Mouse (Mus musculus): ENCODE data around the gene Ptprr.

The Ptprr gene

DNA sequence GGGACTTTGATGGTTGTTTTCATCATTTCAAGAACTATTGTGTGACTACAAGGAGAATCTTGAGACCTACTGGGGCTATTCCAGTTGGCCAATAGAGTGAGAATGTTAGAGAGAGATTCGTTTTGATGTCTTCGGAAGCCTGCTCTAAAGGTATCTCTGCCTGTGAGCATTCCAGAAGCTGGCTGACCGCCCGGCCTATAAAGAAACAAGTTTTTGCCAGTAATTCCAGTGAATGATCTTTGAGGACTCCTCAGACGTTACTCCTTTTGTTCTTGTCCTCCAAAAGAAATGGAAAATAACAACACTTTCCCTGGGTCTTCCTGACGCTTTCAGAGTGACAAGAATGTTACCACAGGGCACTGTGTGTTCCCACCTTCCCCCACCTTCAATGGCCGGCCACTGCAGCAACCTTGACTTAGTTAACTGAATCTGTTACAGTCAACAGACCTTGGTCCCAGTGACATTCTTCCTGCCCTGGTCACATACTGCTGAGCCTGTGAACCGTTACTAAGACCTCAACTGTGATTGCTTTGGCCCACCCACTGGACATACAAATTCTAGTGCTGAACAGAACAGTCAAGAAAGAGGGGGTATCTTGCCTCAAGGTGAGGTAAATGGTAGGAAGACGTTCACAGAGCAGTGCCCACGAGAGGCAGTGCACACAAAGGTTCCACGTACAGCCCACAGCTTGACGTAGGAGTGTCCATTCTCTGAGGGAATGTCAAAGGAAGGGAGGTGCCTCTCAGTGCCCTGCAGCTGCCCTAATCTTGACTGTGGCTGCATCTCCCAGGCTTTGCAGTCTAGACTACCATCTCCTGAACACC lies 252.8 kb downstream of the Ptprr start:
- DNase-seq, result no peak

DNA sequence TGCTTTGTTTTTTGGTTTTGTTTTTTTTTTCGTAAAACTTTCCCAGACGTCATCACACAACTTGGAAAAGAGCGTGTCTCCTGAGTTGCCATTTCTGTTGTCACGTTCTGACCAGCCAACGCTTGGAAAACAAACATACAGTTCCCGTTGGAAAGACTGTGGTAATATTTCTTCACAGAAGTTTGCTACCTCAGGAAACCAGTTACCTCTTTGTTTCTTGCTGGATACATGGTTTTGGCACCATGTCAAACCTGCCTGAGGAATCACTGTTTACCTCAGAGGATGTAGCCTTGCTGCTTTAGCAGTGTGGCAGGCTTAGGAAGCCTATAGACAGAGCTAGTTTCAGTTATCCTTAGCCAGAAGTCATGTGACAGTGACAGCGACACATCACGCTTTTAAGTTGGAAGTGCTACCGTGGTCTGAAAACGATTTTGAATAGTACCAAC lies 253.5 kb downstream of the Ptprr start:
- DNase-seq, result no peak

DNA sequence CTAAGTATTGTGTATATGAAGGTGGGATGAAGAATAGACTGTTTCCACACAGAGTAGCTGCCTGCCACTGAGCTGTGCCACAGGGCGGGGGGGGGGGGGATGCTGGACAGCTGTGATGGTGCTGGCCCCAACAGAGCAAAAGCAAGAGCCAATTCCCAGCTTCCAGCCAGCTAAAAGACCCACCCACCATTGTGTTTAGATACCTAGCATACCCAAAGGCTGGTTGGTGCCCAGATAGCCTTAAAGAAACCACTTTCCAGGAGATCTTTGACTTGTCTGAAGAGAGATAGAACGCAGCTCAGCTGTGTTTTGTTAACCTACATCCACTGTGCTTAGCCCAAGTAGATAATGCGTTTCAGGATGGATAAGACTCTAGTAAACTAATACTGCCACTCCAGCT lies 254.1 kb downstream of the Ptprr start:
- no peak for DNase-seq

DNA sequence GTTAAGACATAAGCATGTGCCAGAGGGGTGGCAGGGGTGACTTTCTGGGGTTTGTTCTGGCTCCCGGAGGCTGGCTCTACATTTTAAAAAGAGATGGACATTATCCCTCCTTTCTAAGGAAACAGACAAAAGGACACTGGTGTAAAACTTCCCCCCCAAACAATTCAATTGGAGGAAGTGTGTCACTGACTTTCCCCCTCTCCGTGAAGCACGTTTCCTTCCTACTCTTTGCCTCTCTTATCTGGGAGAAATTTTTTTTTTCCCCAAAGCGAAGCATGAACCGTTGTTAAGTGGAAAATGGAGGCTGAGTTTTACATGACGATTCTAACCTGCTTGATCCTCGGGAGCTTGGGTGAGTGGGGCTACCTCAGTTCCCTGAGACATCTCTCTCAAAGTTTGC lies 257.3 kb downstream of the Ptprr start, which contains the start of gene Ptprb:
Gene Ptprb (plus strand): TSS at position 244 of the 400 bp plus-strand sequence.
- DNase-seq, result no peak

DNA sequence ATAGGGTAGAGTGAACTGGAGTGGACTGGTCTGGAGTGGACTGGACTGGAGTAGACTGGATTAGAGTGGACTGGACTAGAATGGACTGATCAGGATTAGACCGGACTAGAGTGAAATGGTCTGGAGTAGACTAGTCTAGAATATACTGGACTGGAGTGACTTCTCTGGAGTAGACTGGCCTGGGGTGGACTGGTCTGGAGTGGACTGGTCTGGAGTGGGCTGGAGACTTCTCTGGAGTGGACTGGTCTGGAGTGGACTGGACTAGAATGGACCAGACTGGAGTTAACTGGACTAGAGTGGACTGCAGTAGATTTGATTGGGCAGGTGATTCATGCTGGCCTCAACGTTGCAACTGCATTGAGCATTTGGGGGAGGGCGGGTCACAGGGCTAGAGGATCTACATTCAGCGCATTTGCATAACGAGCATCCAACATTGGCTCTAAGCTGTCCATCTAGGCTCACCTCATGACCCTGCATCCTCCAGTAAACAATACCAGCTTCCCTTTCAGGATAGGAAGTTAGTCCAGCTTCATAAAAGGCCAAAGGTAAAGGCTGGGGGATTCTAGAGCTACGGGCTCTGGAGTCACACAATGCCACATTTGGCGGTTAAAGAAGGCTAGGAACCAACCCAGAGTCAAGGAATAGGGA lies 268.8 kb downstream of the Ptprr start:
- no peak for DNase-seq

DNA sequence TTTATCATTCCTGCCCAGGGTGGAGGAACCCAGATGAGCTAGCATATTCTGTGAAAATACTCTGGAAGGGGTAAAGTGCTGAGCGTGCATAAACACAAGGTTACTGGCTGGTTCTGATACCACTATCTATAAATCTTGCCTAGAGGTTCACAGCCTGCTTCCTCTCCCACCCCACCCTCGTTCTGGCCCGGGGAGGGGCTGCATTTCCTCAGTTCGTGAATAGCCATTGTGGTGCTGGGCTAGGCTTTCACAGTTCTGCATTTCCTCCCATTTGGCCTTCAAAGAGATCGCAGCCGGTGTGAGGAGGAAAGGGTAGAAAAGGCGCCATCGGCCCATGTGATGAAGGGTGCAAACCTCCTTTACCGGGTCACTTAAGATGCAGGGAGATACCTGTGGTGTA lies 270.1 kb downstream of the Ptprr start:
- DNase-seq, result no peak

DNA sequence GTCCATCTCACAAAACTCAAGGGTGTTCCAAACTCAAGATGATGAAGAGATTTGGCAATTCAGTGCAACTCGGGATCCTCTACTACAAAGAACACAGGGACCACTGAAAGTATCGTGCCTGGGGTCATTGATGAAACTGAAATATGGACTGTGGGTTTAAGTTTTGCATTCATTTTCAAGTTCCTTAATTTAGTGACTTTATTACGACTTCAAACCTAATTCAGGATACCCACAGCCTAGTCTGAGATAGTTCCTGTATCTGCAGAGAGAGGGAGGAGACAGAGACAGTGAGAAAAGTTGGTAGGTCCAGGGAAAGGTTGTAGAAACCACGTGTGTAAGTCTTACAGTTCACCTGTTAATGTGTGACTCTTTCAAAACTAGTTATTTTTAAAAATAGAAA lies 272.5 kb downstream of the Ptprr start:
- no peak for DNase-seq

DNA sequence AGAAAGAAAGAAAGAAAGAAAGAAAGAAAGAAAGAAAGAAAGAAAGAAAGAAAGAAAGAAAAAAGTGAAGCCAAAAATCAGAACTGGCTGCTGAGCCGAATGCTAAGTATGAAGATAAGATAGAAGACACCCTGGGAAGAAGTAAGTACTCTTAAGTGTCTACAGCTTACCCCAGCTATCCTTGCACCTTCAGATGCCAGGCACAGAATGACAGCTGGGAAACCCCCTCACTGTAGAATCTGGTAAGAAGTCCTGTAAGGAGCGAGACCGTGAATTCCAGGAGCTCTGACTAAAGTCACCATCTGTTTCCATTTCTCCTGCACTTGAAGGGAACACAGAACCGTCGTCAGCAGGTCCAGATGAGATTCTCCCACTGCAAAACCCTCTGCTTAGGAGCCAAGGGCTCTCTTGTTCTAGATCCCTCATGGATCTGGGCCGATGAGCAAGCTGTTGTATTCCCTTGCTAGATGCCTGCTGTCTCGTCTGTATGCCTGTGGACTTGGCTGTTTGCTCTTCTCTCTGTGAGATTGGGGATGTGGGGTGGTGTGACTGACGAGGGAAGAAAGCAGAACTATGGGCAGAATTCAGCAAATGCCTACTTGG lies 273.2 kb downstream of the Ptprr start:
- peak; percentile 32 for DNase-seq

DNA sequence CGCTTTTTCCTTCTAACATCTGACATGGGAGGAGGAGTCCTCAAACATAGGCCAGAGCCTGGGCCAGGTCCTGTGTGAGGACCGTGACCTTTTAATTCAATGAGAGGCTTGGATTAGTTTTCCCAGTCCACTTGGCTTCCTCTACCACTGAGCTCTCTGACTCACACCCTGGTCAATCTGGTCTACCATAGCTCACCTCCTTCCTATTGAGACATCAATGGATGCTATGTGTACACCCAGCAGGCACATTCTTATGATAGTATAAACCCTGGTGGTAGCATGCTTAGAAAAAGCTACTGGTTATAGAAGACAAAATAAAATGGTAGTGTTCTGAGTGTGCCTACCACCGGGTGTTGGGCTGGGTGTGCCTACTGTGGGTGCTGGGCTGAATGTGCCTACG lies 278.4 kb downstream of the Ptprr start:
- DNase-seq, result no peak

DNA sequence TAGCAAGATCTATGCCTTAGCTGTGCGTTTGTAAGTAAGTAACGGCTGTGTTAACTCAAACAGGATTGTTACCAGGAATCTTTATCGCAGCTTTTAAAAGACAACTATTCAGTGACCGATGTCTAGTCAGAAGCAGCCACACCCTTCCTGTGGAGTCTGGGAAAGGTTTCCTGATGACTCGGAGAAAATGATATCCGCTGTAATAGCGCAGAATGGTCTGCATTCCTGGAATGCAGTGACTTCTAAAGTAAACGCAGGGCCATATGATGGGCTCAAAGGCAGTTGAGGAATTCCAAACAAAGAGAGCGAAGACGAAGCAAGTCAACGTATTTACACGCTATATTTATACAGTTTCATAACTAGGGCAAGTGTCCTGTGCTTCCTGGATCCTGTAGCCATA lies 279.8 kb downstream of the Ptprr start:
- no peak for DNase-seq

DNA sequence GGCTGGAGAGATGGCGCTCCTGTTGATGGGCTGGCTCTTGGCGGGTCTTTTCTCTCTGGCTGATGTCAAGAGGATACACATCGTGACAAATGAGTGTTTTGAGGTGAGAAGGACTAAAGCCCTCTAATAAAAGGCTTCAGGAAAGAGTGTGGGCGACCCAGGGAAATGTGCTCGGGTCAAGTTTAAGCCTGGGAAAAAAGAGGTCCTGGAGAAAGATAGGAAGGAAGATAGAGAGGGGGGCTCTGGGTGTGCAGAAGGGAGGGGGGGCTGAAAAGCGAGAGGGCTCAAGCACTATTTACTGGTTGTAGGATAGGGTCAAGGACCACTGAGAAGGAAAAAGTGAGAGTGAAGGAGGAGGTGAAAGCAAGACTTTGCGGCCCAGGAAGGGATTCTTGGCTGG lies 282.8 kb downstream of the Ptprr start:
- DNase-seq, result no peak

DNA sequence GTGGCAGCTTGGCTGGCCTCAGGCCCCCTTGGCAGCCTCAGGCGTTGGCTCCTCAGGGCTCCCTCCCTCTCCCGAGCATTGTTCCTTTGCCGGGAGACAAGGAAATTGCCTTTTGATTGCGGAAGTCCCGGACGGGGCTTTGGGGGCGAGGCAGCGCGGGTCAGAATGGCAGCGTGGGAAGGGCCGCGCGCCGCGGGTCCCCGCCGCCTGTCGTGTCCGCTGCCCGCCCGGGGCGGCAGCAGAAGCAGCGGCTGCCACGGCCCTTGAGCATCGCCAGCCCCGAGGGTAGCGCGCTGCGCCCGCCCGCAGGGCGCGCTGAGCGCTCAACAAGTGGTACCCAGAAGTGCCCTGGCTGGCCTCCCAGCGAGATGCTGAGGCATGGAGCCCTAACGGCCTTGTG lies 283.2 kb downstream of the Ptprr start:
- DNase-seq, result no peak

DNA sequence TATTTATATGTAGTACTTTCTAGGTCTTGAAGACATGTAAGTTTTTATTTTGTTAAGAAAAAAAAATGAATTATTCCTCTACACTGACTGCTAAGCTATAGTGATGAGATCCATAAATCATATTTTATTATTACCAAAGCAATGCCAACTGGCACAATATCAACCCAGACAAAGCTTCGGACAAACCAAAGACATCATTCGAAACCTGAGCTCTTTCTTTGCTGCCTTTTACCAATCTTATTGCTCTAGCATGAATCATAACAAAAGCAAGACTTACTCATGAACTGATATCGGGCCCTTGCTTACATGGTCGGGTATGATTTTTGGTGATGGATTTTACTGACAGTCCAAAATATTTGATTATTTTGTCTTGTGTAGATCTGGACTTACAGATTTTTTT lies 286.3 kb downstream of the Ptprr start:
- DNase-seq, result no peak

DNA sequence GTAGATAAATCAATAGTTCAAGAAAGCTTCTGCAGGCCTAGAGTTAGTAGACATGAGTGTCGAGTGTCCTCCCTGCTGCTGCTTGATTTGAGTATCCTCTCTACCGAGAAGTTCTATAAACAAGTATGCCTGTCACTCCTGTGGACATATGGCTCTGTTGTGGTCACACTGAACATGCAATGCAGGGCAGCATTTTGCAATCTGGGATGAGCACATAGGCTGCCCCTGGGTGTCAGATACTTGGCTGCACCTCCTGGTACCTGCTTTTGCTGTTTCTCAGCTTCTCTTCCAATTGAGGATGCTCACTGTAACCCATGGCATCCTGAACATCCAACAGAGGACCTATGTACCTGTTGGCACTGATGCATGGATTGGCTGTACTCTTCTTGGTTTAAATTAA lies 291.4 kb downstream of the Ptprr start:
- no peak for DNase-seq

DNA sequence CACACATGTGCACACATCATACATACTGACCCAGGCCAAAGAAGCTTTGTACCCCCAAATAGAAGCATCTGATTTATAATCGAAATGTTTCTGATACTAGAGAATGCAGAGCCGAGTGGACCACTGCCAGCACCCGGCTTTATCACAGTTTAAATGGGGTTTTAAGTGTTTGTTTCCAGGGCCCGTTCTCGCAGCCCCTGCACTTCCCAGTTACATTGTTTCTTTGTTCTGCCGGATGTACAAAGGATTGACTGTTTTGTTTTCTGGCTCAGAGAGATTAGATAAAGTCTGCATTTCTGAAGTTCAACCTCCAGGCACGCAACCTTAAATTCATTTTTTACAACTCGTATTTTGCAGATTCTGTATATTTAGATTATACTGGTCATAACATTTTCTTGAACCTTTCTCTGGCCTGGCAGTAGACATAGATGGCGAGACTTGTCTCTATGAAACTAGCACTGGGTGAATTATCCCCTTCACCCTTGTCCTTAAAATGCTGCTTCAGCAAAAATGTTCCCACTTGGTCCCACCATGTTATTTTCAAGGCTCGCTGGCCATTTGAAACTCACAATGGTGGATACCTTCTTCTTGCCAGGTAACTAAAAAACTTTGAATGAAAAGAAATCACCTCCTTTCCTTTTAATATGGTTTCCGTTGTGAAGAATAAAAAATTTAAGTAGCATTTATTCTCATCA lies 292.6 kb downstream of the Ptprr start:
- no peak for DNase-seq

DNA sequence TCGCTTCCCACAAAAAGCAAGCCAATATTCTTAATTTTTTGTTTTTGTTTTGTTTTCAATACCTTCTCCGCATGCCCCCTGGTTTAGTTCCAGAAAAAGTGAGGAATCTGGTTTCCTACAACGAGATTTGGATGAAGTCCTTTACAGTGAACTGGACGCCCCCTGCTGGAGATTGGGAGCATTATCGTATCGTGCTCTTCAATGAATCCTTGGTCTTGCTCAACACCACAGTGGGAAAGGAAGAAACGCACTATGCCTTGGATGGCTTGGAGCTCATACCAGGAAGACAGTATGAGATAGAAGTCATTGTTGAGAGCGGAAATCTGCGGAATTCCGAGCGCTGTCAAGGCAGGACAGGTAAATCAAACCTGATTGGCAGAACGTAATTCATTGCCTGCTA lies 301.2 kb downstream of the Ptprr start:
- DNase-seq, result peak; percentile 78

Measured in right cerebral cortex, postnatal 14 days (tissue).